Mouse (Mus musculus): ENCODE measurements at regions not wholly inside any gene's neighbourhood (a gene's known extent, or its start where the extent isn't known, plus 50 kb on each side); places are given as distances from the start of the nearest gene placed in this dataset.

DNA sequence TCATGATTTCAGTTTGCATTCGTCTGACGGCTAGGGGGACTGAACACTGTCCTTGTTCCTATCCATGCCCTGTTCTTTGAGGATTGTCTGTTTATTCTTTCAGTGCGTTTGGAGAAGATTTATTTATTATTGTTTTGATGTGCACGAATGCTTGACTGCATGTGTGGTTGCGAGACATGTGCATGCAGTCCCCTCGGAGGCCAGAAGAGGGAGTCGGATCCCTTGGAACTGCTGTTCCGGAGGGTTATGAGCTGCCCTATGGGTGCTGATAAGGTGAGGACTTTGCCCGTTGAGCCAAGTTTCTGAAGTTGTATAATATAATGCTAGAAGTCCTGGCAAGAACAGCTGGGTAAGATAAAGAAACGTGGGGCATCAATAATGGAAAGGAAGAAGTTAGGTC, 519.9 kb downstream of the Rnf144b start:
- no peaks in the 10 kb centered on the region for H3K4me1 ChIP-seq (ENCODE audit: control insufficient read depth, insufficient read depth, low read length)
- TF ChIP-seq POLR2A (IDR thresholded peaks at IDR 0.05; ENCODE audit: low read depth, low read length) (no peak), CTCF (IDR thresholded peaks at IDR 0.05; ENCODE audit: borderline replicate concordance, insufficient read depth, low read length) (peak; percentile 10; the same call in 1 of the 2 replicates)
- H3K4me3 ChIP-seq (ENCODE audit: insufficient read depth, low read length) = no peak overlapping the region
- no peak overlapping the region for H3K27ac ChIP-seq (ENCODE audit: insufficient read depth, low read length)

DNA sequence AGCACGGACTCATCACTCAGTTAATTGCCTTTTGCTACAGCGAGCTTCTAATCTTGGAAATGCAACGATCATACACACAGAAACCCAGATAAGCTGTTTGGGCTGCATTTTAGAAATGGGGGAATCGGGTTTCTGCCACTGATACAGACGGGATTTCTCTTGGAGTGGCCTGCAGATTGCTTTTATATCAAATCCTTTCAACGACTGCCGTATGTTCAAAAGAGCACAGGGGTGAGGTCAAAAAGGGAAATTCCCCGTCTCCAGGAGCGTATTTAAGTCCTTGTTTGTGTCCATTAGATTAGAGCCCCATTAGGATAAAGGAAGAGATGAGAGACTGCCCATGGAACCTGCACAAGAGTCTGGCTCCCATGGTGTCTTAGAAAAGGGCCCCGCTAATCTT, 522.6 kb downstream of the Rnf144b start:
- H3K4me3 ChIP-seq (ENCODE audit: insufficient read depth, low read length) = no peak overlapping the region
- TF ChIP-seq CTCF (IDR thresholded peaks at IDR 0.05; ENCODE audit: borderline replicate concordance, insufficient read depth, low read length) (no peak), POLR2A (IDR thresholded peaks at IDR 0.05; ENCODE audit: low read depth, low read length) (no peak)
- no peaks in the 10 kb centered on the region for H3K4me1 ChIP-seq (ENCODE audit: control insufficient read depth, insufficient read depth, low read length)
- H3K27ac ChIP-seq (ENCODE audit: insufficient read depth, low read length) = no peak overlapping the region

DNA sequence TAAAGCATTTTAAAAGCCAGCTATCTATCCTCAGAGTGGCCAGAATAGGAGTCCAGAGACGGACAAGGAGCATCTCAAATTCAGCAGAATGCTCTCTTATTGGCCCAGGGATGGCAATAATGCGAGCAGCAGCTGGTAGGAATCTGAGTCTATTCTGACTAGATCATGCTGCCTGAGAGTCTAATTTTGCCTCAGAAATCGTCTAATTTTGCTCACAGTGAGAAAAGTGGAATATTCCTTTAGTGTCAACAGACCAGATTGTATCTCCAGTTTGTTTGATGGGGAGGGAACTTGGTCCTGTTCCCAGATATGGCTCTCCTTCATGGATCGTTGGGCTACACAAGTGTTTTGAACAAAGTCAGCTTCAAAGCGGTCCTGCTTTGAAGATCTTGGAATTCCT, 525.2 kb downstream of the Rnf144b start:
- TF ChIP-seq CTCF (IDR thresholded peaks at IDR 0.05; ENCODE audit: borderline replicate concordance, insufficient read depth, low read length) = no peak
- no peak for TF ChIP-seq POLR2A (IDR thresholded peaks at IDR 0.05; ENCODE audit: low read depth, low read length)
- H3K4me1 ChIP-seq (ENCODE audit: control insufficient read depth, insufficient read depth, low read length) = no peaks in the 10 kb centered on the region
- H3K27ac ChIP-seq (ENCODE audit: insufficient read depth, low read length) = no peak overlapping the region
- no peak overlapping the region for H3K4me3 ChIP-seq (ENCODE audit: insufficient read depth, low read length)

DNA sequence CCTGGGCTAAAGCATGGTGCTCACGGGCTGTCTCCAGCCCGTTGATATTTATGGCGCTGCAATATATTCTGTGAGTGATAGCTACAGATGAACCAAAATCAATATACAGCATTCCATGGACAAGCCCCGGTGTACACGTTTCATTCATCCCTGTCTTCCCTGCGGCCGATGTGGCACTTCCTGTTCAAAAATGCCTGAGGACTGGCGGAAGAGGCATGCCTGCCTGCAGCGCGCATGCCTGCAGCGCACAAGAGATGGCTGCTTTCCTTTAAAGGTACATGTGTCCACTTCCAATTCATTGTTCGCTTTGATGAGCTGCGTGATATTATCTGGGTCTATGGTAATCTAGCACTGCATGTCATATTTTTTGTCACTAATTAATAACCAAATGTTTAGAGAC, 527.6 kb downstream of the Rnf144b start:
- no peak overlapping the region for H3K27ac ChIP-seq (ENCODE audit: insufficient read depth, low read length)
- peak; percentile 35; the same call in 1 of the 2 replicates for TF ChIP-seq POLR2A (IDR thresholded peaks at IDR 0.05; ENCODE audit: low read depth, low read length)
- no peak for TF ChIP-seq CTCF (IDR thresholded peaks at IDR 0.05; ENCODE audit: borderline replicate concordance, insufficient read depth, low read length)
- H3K4me3 ChIP-seq (ENCODE audit: insufficient read depth, low read length) = no peak overlapping the region
- no peaks in the 10 kb centered on the region for H3K4me1 ChIP-seq (ENCODE audit: control insufficient read depth, insufficient read depth, low read length)

DNA sequence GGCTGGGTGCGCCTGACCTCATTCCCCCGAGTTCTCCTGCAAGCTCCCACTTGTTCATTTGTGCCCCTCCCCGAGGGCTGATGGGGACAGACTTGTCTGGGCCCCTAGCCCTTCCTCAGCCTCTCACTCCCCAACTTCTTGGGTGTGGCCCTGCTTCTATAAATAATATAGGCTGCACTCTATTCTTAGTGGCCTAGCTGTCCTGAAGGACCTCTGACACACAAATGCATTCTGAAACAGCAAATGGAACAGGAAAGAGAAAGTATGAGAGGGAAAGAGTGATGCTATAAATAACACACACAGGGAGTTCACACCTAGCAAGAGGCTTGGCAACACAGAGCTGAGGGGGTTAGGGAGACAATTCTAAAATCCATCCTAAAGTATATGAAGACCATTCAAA, 544.0 kb downstream of the Rnf144b start:
- H3K4me1 ChIP-seq (ENCODE audit: control insufficient read depth, insufficient read depth, low read length) = no peaks in the 10 kb centered on the region
- no peak overlapping the region for H3K4me3 ChIP-seq (ENCODE audit: insufficient read depth, low read length)
- H3K27ac ChIP-seq (ENCODE audit: insufficient read depth, low read length) = no peak overlapping the region
- no peak for TF ChIP-seq CTCF (IDR thresholded peaks at IDR 0.05; ENCODE audit: borderline replicate concordance, insufficient read depth, low read length)

DNA sequence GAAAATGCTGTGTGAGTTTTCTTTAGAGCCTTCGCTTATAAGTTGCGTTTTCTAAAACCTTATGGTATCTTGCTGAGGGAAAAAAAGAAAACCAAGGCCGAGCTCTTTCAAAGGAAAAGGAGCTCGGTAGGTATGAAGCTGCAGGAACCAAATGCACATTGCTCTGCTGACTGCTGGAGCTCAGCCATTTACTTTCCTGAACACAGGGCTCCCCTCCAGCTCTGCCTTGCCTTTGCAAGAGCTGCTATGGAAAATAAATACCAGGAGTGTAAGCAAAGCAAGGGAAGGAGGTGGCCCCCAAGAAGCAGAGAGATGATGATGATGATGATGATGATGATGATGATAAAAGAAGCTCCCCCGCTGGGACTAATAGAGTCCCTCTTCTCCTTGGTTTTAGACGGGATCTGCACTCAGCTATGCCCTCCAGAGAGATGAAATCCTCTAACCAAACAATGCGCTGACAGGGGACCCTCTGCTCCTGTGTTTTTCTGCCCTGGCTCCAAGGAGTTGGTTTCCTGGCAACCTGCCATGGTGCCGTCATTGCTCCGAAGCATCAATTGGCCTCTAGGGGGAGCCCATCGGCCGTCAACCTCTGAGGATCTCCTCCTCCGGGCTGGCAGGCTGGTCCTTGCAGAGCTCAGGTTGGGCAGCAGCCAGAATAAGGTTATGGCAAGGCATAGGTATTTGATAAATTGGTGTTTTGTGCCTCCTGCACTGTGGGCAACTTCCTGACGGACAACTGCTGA, 544.7 kb downstream of the Rnf144b start:
- TF ChIP-seq CTCF (IDR thresholded peaks at IDR 0.05; ENCODE audit: borderline replicate concordance, insufficient read depth, low read length) (peak; percentile 66), POLR2A (IDR thresholded peaks at IDR 0.05; ENCODE audit: low read depth, low read length) (no peak)
- H3K4me1 ChIP-seq (ENCODE audit: control insufficient read depth, insufficient read depth, low read length) = no peaks in the 10 kb centered on the region
- H3K4me3 ChIP-seq (ENCODE audit: insufficient read depth, low read length) = no peak overlapping the region
- H3K27ac ChIP-seq (ENCODE audit: insufficient read depth, low read length) = no peak overlapping the region

DNA sequence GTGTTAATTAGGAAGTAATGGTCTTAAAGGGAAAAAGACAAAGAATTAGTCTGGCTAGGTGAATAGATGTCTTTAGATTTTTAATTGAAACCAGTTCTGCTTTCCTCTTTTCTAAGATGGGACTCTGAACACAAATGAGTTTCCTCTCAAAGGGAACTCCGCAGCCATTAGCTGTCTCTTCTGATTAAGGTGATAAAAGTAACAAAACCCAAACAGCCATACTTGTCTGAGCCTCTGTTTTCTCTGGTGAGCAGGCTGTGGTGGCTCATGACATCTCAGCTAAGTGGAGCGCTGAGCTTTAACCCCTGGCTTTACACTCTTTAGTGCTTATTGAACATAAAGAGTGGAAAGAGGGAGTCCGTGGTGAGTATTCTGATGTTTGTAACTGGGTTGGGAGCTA, 565.7 kb downstream of the Rnf144b start:
- no peak overlapping the region for H3K4me3 ChIP-seq (ENCODE audit: insufficient read depth, low read length)
- no peaks in the 10 kb centered on the region for H3K4me1 ChIP-seq (ENCODE audit: control insufficient read depth, insufficient read depth, low read length)
- H3K27ac ChIP-seq (ENCODE audit: insufficient read depth, low read length) = no peak overlapping the region
- no peak for TF ChIP-seq POLR2A (IDR thresholded peaks at IDR 0.05; ENCODE audit: low read depth, low read length)
- TF ChIP-seq CTCF (IDR thresholded peaks at IDR 0.05; ENCODE audit: borderline replicate concordance, insufficient read depth, low read length) = no peak

DNA sequence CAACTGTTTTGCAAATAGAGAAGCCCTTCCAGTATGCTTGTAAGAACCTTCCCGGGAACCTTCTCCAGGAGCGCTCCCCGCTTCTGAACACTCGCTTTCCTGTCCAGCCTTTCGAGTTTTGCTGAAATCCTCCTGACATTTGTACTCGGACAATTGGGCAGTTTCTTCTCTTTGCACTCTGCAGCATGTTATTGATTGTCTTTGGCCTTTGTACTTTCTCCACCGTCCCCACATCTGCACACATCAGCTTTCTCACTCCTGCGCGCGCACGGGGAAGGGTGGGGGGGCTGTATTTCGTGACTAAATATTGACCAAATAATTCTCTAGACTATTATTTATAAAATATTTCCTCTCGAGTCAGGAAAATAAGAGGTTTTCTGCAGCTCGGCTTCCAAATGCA, 567.2 kb upstream of the Id4 start:
- H3K27ac ChIP-seq (ENCODE audit: insufficient read depth, low read length) = no peak overlapping the region
- TF ChIP-seq POLR2A (IDR thresholded peaks at IDR 0.05; ENCODE audit: low read depth, low read length) (no peak), CTCF (IDR thresholded peaks at IDR 0.05; ENCODE audit: borderline replicate concordance, insufficient read depth, low read length) (no peak)
- no peak overlapping the region for H3K4me3 ChIP-seq (ENCODE audit: insufficient read depth, low read length)
- no peaks in the 10 kb centered on the region for H3K4me1 ChIP-seq (ENCODE audit: control insufficient read depth, insufficient read depth, low read length)

DNA sequence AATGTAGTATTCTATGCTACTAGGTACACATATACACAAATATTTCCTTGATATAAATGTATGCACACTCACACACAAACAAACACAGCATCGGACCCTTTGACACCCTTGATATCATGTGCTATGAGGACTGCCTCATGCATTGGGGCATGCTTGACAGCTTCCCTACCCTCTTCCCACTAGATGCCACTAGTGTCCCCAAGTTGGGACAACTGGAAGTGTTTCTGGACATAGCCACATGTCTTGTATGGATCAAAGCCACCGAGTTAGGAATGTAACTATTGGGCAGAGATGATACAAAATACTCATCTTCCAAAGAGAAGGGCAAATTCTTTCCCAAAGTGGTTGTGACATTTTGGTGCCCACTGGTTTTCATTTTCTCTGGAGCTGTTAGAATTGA, 565.2 kb upstream of the Id4 start:
- H3K27ac ChIP-seq (ENCODE audit: insufficient read depth, low read length) = no peak overlapping the region
- H3K4me3 ChIP-seq (ENCODE audit: insufficient read depth, low read length) = no peak overlapping the region
- H3K4me1 ChIP-seq (ENCODE audit: control insufficient read depth, insufficient read depth, low read length) = no peaks in the 10 kb centered on the region
- TF ChIP-seq POLR2A (IDR thresholded peaks at IDR 0.05; ENCODE audit: low read depth, low read length) (no peak), CTCF (IDR thresholded peaks at IDR 0.05; ENCODE audit: borderline replicate concordance, insufficient read depth, low read length) (no peak)

DNA sequence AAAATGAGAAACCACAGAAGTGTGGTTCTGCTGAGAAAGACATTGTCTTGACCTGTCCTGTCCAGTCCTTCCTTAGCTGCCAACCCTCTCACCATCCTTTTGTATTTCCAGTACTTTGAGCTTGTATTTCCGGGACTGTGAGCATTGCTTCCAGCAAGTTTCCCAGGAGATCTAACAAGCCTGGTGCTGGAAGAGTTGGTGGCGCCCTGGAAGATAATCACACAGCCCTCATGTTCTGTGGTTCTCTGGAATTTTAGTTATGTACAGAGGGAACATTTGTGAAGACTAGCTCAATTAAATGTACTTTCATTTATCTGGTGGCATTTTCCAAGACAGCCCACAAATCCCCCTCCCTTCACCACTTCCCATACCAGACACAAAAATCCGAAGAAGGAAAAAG, 560.5 kb upstream of the Id4 start:
- TF ChIP-seq POLR2A (IDR thresholded peaks at IDR 0.05; ENCODE audit: low read depth, low read length) (no peak), CTCF (IDR thresholded peaks at IDR 0.05; ENCODE audit: borderline replicate concordance, insufficient read depth, low read length) (no peak)
- Histone ChIP-seq H3K4me1 (ENCODE audit: control insufficient read depth, insufficient read depth, low read length) (no peaks in the 10 kb centered on the region), H3K27ac (ENCODE audit: insufficient read depth, low read length) (no peak overlapping the region), H3K4me3 (ENCODE audit: insufficient read depth, low read length) (no peak overlapping the region)
